Mouse (Mus musculus): ENCODE measurements around the gene Urad. TPM values are rescaled to one million over a fixed set of nuclear protein-coding genes. Genes with fewer than 3 reads are reported as not detected.

The Urad gene
- total RNA-seq, 4 experiments from 2014 or later: not detected

GRCm38 (mm10) chr5:147269926-147270672 lies 52.1 kb downstream of the Urad start, which contains the start of gene Pdx1:
Pdx1 (plus strand) TSS chr5:147269959.
- DNase-seq (ENCODE audit: low spot score in 2 of 2): no peak

- no peak for DNase-seq (ENCODE audit: low spot score in 2 of 2)
Observed at GRCm38 (mm10) chr5:147269371-147269770, 52.9 kb downstream of the Urad start.

GRCm38 (mm10) chr5:147268728-147269127 lies 53.5 kb downstream of the Urad start:
- DNase-seq (ENCODE audit: low spot score in 2 of 2): no peak

- DNase-seq (ENCODE audit: low spot score in 2 of 2): no peak
Observed at GRCm38 (mm10) chr5:147267434-147267833, 54.8 kb downstream of the Urad start.

Small RNA genes within 50 kb of the gene (microRNA-seq; reads per million reads assigned to microRNA genes)
- 0.21 to 0.88 reads per million in 2 experiments for gene Mir7k

Other genes with a start within 250 kb of the Urad start
- gene Lnx2, start 245.9 kb downstream of the Urad start, total RNA-seq (2022): 1 to 10 TPM; 4.8 to 6.4 (median 5.6) TPM
- 10 to 100 TPM; 65.4 to 67.3 (median 65.8) TPM for gene Polr1d, start 245.4 kb downstream of the Urad start, total RNA-seq (2022)
- under 1 TPM in 2 of 4 experiments, not detected in 2; 0.34 to 0.42 TPM for gene Gsx1, start 133.7 kb downstream of the Urad start, total RNA-seq (2022)
- not detected for gene Pdx1, start 52.5 kb downstream of the Urad start, total RNA-seq (2022)
- not detected for gene Cdx2, start 15.2 kb downstream of the Urad start, total RNA-seq (2022)
- gene Flt3, start 78.0 kb upstream of the Urad start, total RNA-seq (2022): 1 to 10 TPM; 6.2 to 7.4 (median 6.7) TPM
- gene Pan3, start 107.7 kb upstream of the Urad start, total RNA-seq (2022): 100 to 1,000 TPM in 2 of 4 experiments, 10 to 100 TPM in 2; 80.0 to 106 (median 96.8) TPM